Comparison of ENCODE assay signal across 9 mouse cellular contexts in genomic region chr5:113634024-113634651, GRCm38 (mm10). TPM values are rescaled to one million over a fixed set of nuclear protein-coding genes. Genes with fewer than 3 reads are reported as not detected.
DNase-seq lines count a peak whose midpoint lies in the region; ATAC-seq and TF ChIP-seq lines count a peak whose summit lies in the region.
"Had no signal": no experiment of that assay in that cellular context is flagged by ENCODE, and none has a peak within 500 bp of the region (broad histone marks: within the 10 kb centered on the region; RNA-seq: fewer than 3 reads in every experiment).

No protein-coding gene starts in this region.

- H3K9me3 ChIP-seq in forebrain, postnatal 0 days (ENCODE audit: low read length), result no peaks in the 10 kb centered on the region
- no peaks in the 10 kb centered on the region for H3K9me3 ChIP-seq in forebrain, embryonic 11.5 days (ENCODE audit: control insufficient read depth, low read length)
- no peaks in the 10 kb centered on the region for H3K9me3 ChIP-seq in kidney, embryonic 14.5 days (ENCODE audit: control insufficient read depth, low read length)
- H3K9me3 ChIP-seq in limb, embryonic 14.5 days (ENCODE audit: control insufficient read depth, low read length), result no peaks in the 10 kb centered on the region
- H3K9me3 ChIP-seq: neural tube, embryonic 12.5 days had no signal

- DNase-seq in forebrain, postnatal 0 days, result peak; percentile 59
- DNase-seq in forebrain, embryonic 11.5 days (ENCODE audit: low spot score), result no peak
- peak; percentile 83 for DNase-seq in cerebellum, adult 11-12 months
- peak; percentile 50 for DNase-seq in gastrocnemius, postnatal 10 days
- DNase-seq in limb, embryonic 14.5 days (ENCODE audit: low spot score), result peak; percentile 51
- no peak for DNase-seq in retina, postnatal 1 day

- peak; percentile 88 for ATAC-seq in forebrain, postnatal 0 days
- no peak for ATAC-seq in forebrain, embryonic 11.5 days (replicated peaks; ENCODE audit: low FRiP score)
- ATAC-seq in kidney, embryonic 14.5 days (ENCODE audit: low FRiP score, low TSS enrichment), result 0 out of 2 replicates have a peak, but pooled peaks have one; percentile 50
- ATAC-seq in limb, embryonic 14.5 days (ENCODE audit: low FRiP score, low read depth), result peak; percentile 59
- no peak for ATAC-seq in CD4-positive, CD25-positive, alpha-beta regulatory T cell, adult 4 months

- no peaks in the 10 kb centered on the region for H3K27me3 ChIP-seq in forebrain, postnatal 0 days (ENCODE audit: insufficient read depth, low read length)
- no peaks in the 10 kb centered on the region for H3K27me3 ChIP-seq in forebrain, embryonic 11.5 days (ENCODE audit: control insufficient read depth, insufficient read depth, low read length)
- H3K27me3 ChIP-seq in kidney, embryonic 14.5 days (ENCODE audit: control insufficient read depth, insufficient read depth, low read length), result no peaks in the 10 kb centered on the region
- H3K27me3 ChIP-seq in limb, embryonic 14.5 days (ENCODE audit: control insufficient read depth, insufficient read depth, low read length), result no peaks in the 10 kb centered on the region
- H3K27me3 ChIP-seq: neural tube, embryonic 12.5 days had no signal

- no peaks in the 10 kb centered on the region for H3K36me3 ChIP-seq in forebrain, postnatal 0 days (ENCODE audit: insufficient read depth)
- no peaks in the 10 kb centered on the region for H3K36me3 ChIP-seq in forebrain, embryonic 11.5 days (ENCODE audit: control insufficient read depth, insufficient read depth, low read length)
- no peaks in the 10 kb centered on the region for H3K36me3 ChIP-seq in kidney, embryonic 14.5 days (ENCODE audit: control insufficient read depth, insufficient read depth, low read length)
- H3K36me3 ChIP-seq in limb, embryonic 14.5 days (ENCODE audit: control insufficient read depth, insufficient read depth, low read length), result no peaks in the 10 kb centered on the region
- H3K36me3 ChIP-seq: neural tube, embryonic 12.5 days had no signal

- WGBS in forebrain, postnatal 0 days, result 47% methylated on average over 13 of the region's 13 CpGs
- 70% methylated on average over 13 of the region's 13 CpGs for WGBS in forebrain, embryonic 11.5 days
- WGBS in kidney, embryonic 14.5 days, result 27% methylated on average over 13 of the region's 13 CpGs
- WGBS in limb, embryonic 14.5 days, result 27% methylated on average over 13 of the region's 13 CpGs

- H3K4me1 ChIP-seq in forebrain, postnatal 0 days (ENCODE audit: insufficient read depth), result 0 out of 2 replicates have a peak, but pooled peaks cover 3% of the 10 kb centered on the region
- no peaks in the 10 kb centered on the region for H3K4me1 ChIP-seq in forebrain, embryonic 11.5 days (replicated peaks; ENCODE audit: control insufficient read depth, insufficient read depth, low read length)
- H3K4me1 ChIP-seq in kidney, embryonic 14.5 days (ENCODE audit: control insufficient read depth, insufficient read depth, low read length), result peaks cover 30% of the 10 kb centered on the region
- H3K4me1 ChIP-seq in limb, embryonic 14.5 days (ENCODE audit: control insufficient read depth, insufficient read depth, low read length), result peaks cover 35% of the 10 kb centered on the region

- no peak for TF ChIP-seq POLR2A in limb, embryonic 14.5 days (IDR thresholded peaks at IDR 0.05; ENCODE audit: borderline replicate concordance, extremely low read depth, insufficient read depth, insufficient read length)

- no peak overlapping the region for H3K4me3 ChIP-seq in forebrain, postnatal 0 days (ENCODE audit: low read depth, low read length)
- no peak overlapping the region for H3K4me3 ChIP-seq in forebrain, embryonic 11.5 days (ENCODE audit: low read depth, low read length)
- no peak overlapping the region for H3K4me3 ChIP-seq in kidney, embryonic 14.5 days (ENCODE audit: low read length)
- no peak overlapping the region for H3K4me3 ChIP-seq in limb, embryonic 14.5 days (replicated peaks; ENCODE audit: low read length)
- H3K4me3 ChIP-seq: neural tube, embryonic 12.5 days had no signal

- H3K4me2 ChIP-seq in forebrain, postnatal 0 days (ENCODE audit: low read depth), result no peak overlapping the region
- H3K4me2 ChIP-seq in forebrain, embryonic 11.5 days (ENCODE audit: low read depth, low read length, severe bottlenecking), result no peak overlapping the region
- no peak overlapping the region for H3K4me2 ChIP-seq in kidney, embryonic 14.5 days (replicated peaks; ENCODE audit: low read depth, low read length)
- H3K4me2 ChIP-seq in limb, embryonic 14.5 days (replicated peaks; ENCODE audit: low read depth, low read length, severe bottlenecking), result 0 out of 2 replicates have a peak overlapping the region, but pooled peaks have one; percentile 14
- H3K4me2 ChIP-seq: neural tube, embryonic 12.5 days had no signal

- no peak overlapping the region for H3K27ac ChIP-seq in forebrain, postnatal 0 days (ENCODE audit: low read depth, low read length)
- no peak overlapping the region for H3K27ac ChIP-seq in forebrain, embryonic 11.5 days (ENCODE audit: low read depth, low read length)
- H3K27ac ChIP-seq in kidney, embryonic 14.5 days (ENCODE audit: low read depth, low read length), result peak overlapping the region; percentile 57
- no peak overlapping the region; the same call in 1 of the 2 replicates for H3K27ac ChIP-seq in limb, embryonic 14.5 days (replicated peaks; ENCODE audit: low read depth, low read length)
- H3K27ac ChIP-seq: neural tube, embryonic 12.5 days had no signal

- no peak overlapping the region for H3K9ac ChIP-seq in forebrain, postnatal 0 days
- H3K9ac ChIP-seq in forebrain, embryonic 11.5 days (ENCODE audit: low read length), result no peak overlapping the region
- no peak overlapping the region; the same call in 1 of the 2 replicates for H3K9ac ChIP-seq in kidney, embryonic 14.5 days (ENCODE audit: low read depth, low read length)
- H3K9ac ChIP-seq in limb, embryonic 14.5 days (ENCODE audit: low read depth, low read length, severe bottlenecking), result no peak overlapping the region
- H3K9ac ChIP-seq: neural tube, embryonic 12.5 days had no signal

- no peak for TF ChIP-seq CTCF in forebrain, postnatal 0 days (IDR thresholded peaks at IDR 0.05; ENCODE audit: low read depth)

RNA-seq across cellular contexts. Expression of gene Cmklr1, which starts 16.1 kb away (rescaled TPM):
- total RNA-seq in forebrain, postnatal 0 days (2014; rRNA removed), result 0.92 and 2.7 TPM in 2 replicates
- polyA plus RNA-seq in forebrain, postnatal 0 days (2015; fragmentation: Nextera tagmentation; extraction: Ambion mirVana), result 0.72 and 1.4 TPM in 2 replicates
- polyA plus RNA-seq in forebrain, embryonic 11.5 days (2014; fragmentation: Nextera tagmentation; extraction: Ambion mirVana), result 0.89 and 1.1 TPM in 2 replicates
- 10 to 100 TPM; 13.7 to 15.2 TPM for total RNA-seq in gastrocnemius, postnatal 10 days (2021)
- polyA plus RNA-seq in kidney, embryonic 14.5 days (2014; fragmentation: Nextera tagmentation; extraction: Ambion mirVana), result 3.6 and 4.9 TPM in 2 replicates
- 10.7 and 17.4 TPM in 2 replicates for polyA plus RNA-seq in limb, embryonic 14.5 days (2012; rRNA removed)
- 7.5 and 7.8 TPM in 2 replicates for polyA plus RNA-seq in limb, embryonic 14.5 days (2014; fragmentation: Nextera tagmentation; extraction: Ambion mirVana)
- polyA plus RNA-seq in CD4-positive, CD25-positive, alpha-beta regulatory T cell, adult 4 months (2017; shearing (Covaris generic)), result not detected

Comparison
In these comparisons a context has a peak if more than half of its experiments do, and no peak if none do; other contexts are left out.
1. ATAC-seq: peak in forebrain, postnatal 0 days (single experiment), kidney, embryonic 14.5 days (single experiment) and limb, embryonic 14.5 days (single experiment); none in forebrain, embryonic 11.5 days (single experiment) and CD4-positive, CD25-positive, alpha-beta regulatory T cell, adult 4 months (single experiment).
2. DNase-seq: peak in forebrain, postnatal 0 days (single experiment), cerebellum, adult 11-12 months (single experiment), gastrocnemius, postnatal 10 days (single experiment) and limb, embryonic 14.5 days (single experiment); none in forebrain, embryonic 11.5 days (single experiment) and retina, postnatal 1 day (single experiment).